Mouse (Mus musculus): Measurements from ENCODE around the gene Kpna2. TPM values are rescaled to one million over a fixed set of nuclear protein-coding genes. Genes with fewer than 3 reads are reported as not detected.

Gene Kpna2
- polyA plus RNA-seq, 1 experiment from 2014 or later = 632 TPM

- Histone ChIP-seq H3K36me3 (ENCODE audit: control insufficient read depth, insufficient read depth, low read length) (no peaks in the 10 kb centered on the region), H3K4me2 (ENCODE audit: low read depth) (no peak overlapping the region), H3K27me3 (ENCODE audit: control insufficient read depth, insufficient read depth, low read length) (no peaks in the 10 kb centered on the region), H3K4me1 (ENCODE audit: control insufficient read depth, insufficient read depth, low read length) (no peaks in the 10 kb centered on the region), H3K9me3 (ENCODE audit: control insufficient read depth, low read length) (no peaks in the 10 kb centered on the region; the same call in 1 of the 2 replicates), H3K4me3 (ENCODE audit: low read depth, low read length) (no peak overlapping the region), H3K9ac (ENCODE audit: low read length) (no peak overlapping the region), H3K27ac (ENCODE audit: low read depth, low read length) (no peak overlapping the region)
- DNase-seq (ENCODE audit: low spot score) (no peak), ATAC-seq (ENCODE audit: insufficient read depth, low FRiP score, low TSS enrichment) (no peak)
- 79% methylated on average over 13 of the region's 13 CpGs for WGBS
These were observed 37.8 kb downstream of the Kpna2 start for GRCm38 (mm10) chr11:106961471-106962081.

- no peak overlapping the region for H3K9ac ChIP-seq (ENCODE audit: low read length)
- H3K27ac ChIP-seq (ENCODE audit: low read depth, low read length) = no peak overlapping the region
- no peaks in the 10 kb centered on the region for H3K36me3 ChIP-seq (ENCODE audit: control insufficient read depth, insufficient read depth, low read length)
- no peaks in the 10 kb centered on the region for H3K27me3 ChIP-seq (ENCODE audit: control insufficient read depth, insufficient read depth, low read length)
- H3K4me1 ChIP-seq (ENCODE audit: control insufficient read depth, insufficient read depth, low read length) = no peaks in the 10 kb centered on the region
- no peak overlapping the region for H3K4me2 ChIP-seq (ENCODE audit: low read depth)
- DNase-seq (ENCODE audit: low spot score) = no peak
- WGBS = 91% methylated on average over 5 of the region's 5 CpGs
- no peak overlapping the region for H3K4me3 ChIP-seq (ENCODE audit: low read depth, low read length)
- ATAC-seq (ENCODE audit: insufficient read depth, low FRiP score, low TSS enrichment) = no peak
- no peaks in the 10 kb centered on the region; the same call in 1 of the 2 replicates for H3K9me3 ChIP-seq (ENCODE audit: control insufficient read depth, low read length)
These were observed 40.2 kb downstream of the Kpna2 start for GRCm38 (mm10) chr11:106959121-106959520.

- H3K27ac ChIP-seq (ENCODE audit: low read depth, low read length) = no peak overlapping the region
- no peaks in the 10 kb centered on the region for H3K36me3 ChIP-seq (ENCODE audit: control insufficient read depth, insufficient read depth, low read length)
- no peak overlapping the region for H3K4me3 ChIP-seq (ENCODE audit: low read depth, low read length)
- 80% methylated on average over 6 of the region's 6 CpGs for WGBS
- no peak overlapping the region for H3K4me2 ChIP-seq (ENCODE audit: low read depth)
- H3K9me3 ChIP-seq (ENCODE audit: control insufficient read depth, low read length) = no peaks in the 10 kb centered on the region; the same call in 1 of the 2 replicates
- ATAC-seq (ENCODE audit: insufficient read depth, low FRiP score, low TSS enrichment) = no peak
- no peak for DNase-seq (ENCODE audit: low spot score)
- H3K27me3 ChIP-seq (ENCODE audit: control insufficient read depth, insufficient read depth, low read length) = no peaks in the 10 kb centered on the region
- H3K9ac ChIP-seq (ENCODE audit: low read length) = no peak overlapping the region
- no peaks in the 10 kb centered on the region for H3K4me1 ChIP-seq (ENCODE audit: control insufficient read depth, insufficient read depth, low read length)
These were observed 40.8 kb downstream of the Kpna2 start for GRCm38 (mm10) chr11:106958407-106959071.

- Histone ChIP-seq H3K4me3 (ENCODE audit: low read depth, low read length) (no peak overlapping the region), H3K36me3 (ENCODE audit: control insufficient read depth, insufficient read depth, low read length) (no peaks in the 10 kb centered on the region), H3K27ac (ENCODE audit: low read depth, low read length) (no peak overlapping the region), H3K9me3 (ENCODE audit: control insufficient read depth, low read length) (no peaks in the 10 kb centered on the region; the same call in 1 of the 2 replicates), H3K9ac (ENCODE audit: low read length) (no peak overlapping the region), H3K4me2 (ENCODE audit: low read depth) (no peak overlapping the region), H3K4me1 (ENCODE audit: control insufficient read depth, insufficient read depth, low read length) (no peaks in the 10 kb centered on the region), H3K27me3 (ENCODE audit: control insufficient read depth, insufficient read depth, low read length) (no peaks in the 10 kb centered on the region)
- 88% methylated on average over 12 of the region's 12 CpGs for WGBS
- DNase-seq (ENCODE audit: low spot score) = no peak
- no peak for ATAC-seq (ENCODE audit: insufficient read depth, low FRiP score, low TSS enrichment)
These were observed 41.9 kb downstream of the Kpna2 start for GRCm38 (mm10) chr11:106957271-106957980.

- Histone ChIP-seq H3K9me3 (ENCODE audit: control insufficient read depth, low read length) (no peaks in the 10 kb centered on the region; the same call in 1 of the 2 replicates), H3K4me1 (ENCODE audit: control insufficient read depth, insufficient read depth, low read length) (no peaks in the 10 kb centered on the region), H3K27ac (ENCODE audit: low read depth, low read length) (no peak overlapping the region), H3K4me2 (ENCODE audit: low read depth) (no peak overlapping the region), H3K27me3 (ENCODE audit: control insufficient read depth, insufficient read depth, low read length) (no peaks in the 10 kb centered on the region), H3K9ac (ENCODE audit: low read length) (no peak overlapping the region), H3K36me3 (ENCODE audit: control insufficient read depth, insufficient read depth, low read length) (no peaks in the 10 kb centered on the region), H3K4me3 (ENCODE audit: low read depth, low read length) (no peak overlapping the region)
- ATAC-seq (ENCODE audit: insufficient read depth, low FRiP score, low TSS enrichment) (no peak), DNase-seq (ENCODE audit: low spot score) (no peak)
- WGBS = 75% methylated on average over 8 of the region's 8 CpGs
These were observed 44.8 kb downstream of the Kpna2 start for GRCm38 (mm10) chr11:106954566-106954965.

GRCm38 (mm10) chr11:106954116-106954515 is 45.2 kb downstream of the Kpna2 start:
- WGBS = 83% methylated on average over 9 of the region's 9 CpGs
- no peak overlapping the region for H3K4me3 ChIP-seq (ENCODE audit: low read depth, low read length)

More at GRCm38 (mm10) chr11:106954116-106954515, 45.2 kb downstream of the Kpna2 start:
- no peak overlapping the region for H3K9ac ChIP-seq (ENCODE audit: low read length)
- no peak for DNase-seq (ENCODE audit: low spot score)
- H3K27me3 ChIP-seq (ENCODE audit: control insufficient read depth, insufficient read depth, low read length) = no peaks in the 10 kb centered on the region
- no peaks in the 10 kb centered on the region for H3K36me3 ChIP-seq (ENCODE audit: control insufficient read depth, insufficient read depth, low read length)
- no peak overlapping the region for H3K27ac ChIP-seq (ENCODE audit: low read depth, low read length)
- H3K4me1 ChIP-seq (ENCODE audit: control insufficient read depth, insufficient read depth, low read length) = no peaks in the 10 kb centered on the region
- H3K9me3 ChIP-seq (ENCODE audit: control insufficient read depth, low read length) = no peaks in the 10 kb centered on the region; the same call in 1 of the 2 replicates
- no peak overlapping the region for H3K4me2 ChIP-seq (ENCODE audit: low read depth)
- ATAC-seq (ENCODE audit: insufficient read depth, low FRiP score, low TSS enrichment) = no peak

Other genes starting within 250 kb of the Kpna2 start
- 24.6 and 24.9 TPM in 2 replicates for gene Pecam1, start 248.9 kb downstream of the Kpna2 start, polyA plus RNA-seq (2014; fragmentation: Nextera tagmentation; extraction: Ambion mirVana)
- 0.61 and 1.4 TPM in 2 replicates for gene Milr1, start 248.3 kb downstream of the Kpna2 start, polyA plus RNA-seq (2014; fragmentation: Nextera tagmentation; extraction: Ambion mirVana)
- 7.6 and 8.4 TPM in 2 replicates for gene Polg2, start 220.0 kb downstream of the Kpna2 start, polyA plus RNA-seq (2014; fragmentation: Nextera tagmentation; extraction: Ambion mirVana)
- gene Ddx5, start 210.4 kb downstream of the Kpna2 start, polyA plus RNA-seq (2014; fragmentation: Nextera tagmentation; extraction: Ambion mirVana) = 496 and 500 TPM in 2 replicates
- 19.0 and 22.9 TPM in 2 replicates for gene Cep95, start 210.3 kb downstream of the Kpna2 start, polyA plus RNA-seq (2014; fragmentation: Nextera tagmentation; extraction: Ambion mirVana)
- 16.8 and 18.9 TPM in 2 replicates for gene Smurf2, start 78.8 kb downstream of the Kpna2 start, polyA plus RNA-seq (2014; fragmentation: Nextera tagmentation; extraction: Ambion mirVana)
- 3.5 and 4.5 TPM in 2 replicates for gene 1810010H24Rik, start 26.1 kb upstream of the Kpna2 start, polyA plus RNA-seq (2014; fragmentation: Nextera tagmentation; extraction: Ambion mirVana)
- gene Bptf, start 132.6 kb upstream of the Kpna2 start, polyA plus RNA-seq (2014; fragmentation: Nextera tagmentation; extraction: Ambion mirVana) = 37.6 and 39.3 TPM in 2 replicates
- gene Nol11, start 189.8 kb upstream of the Kpna2 start, polyA plus RNA-seq (2014; fragmentation: Nextera tagmentation; extraction: Ambion mirVana) = 69.8 and 74.0 TPM in 2 replicates

All from neural tube, embryonic 11.5 days (tissue).